Mouse (Mus musculus) B cell, adult 2 months (primary cell): ENCODE measurements around the gene Gng5.
A peak's percentile ranks its signal among the peaks of the same experiment; 100 is the strongest.

ENCODE experiments used
- DNase-seq, 2 experiments: peaks; one replicate each; pipeline ENCODE4 v3.0.0; 2022

Gene Gng5

GRCm38 (mm10) chr3:146499431-146500002 is at the start of gene Gng5, which contains the start of gene Spata1:
TSS of gene Gng5 (plus strand) at chr3:146499807.
TSS of gene Spata1 (minus strand) at chr3:146499753.
- DNase-seq = peak; percentile 89 to 90

DNA sequence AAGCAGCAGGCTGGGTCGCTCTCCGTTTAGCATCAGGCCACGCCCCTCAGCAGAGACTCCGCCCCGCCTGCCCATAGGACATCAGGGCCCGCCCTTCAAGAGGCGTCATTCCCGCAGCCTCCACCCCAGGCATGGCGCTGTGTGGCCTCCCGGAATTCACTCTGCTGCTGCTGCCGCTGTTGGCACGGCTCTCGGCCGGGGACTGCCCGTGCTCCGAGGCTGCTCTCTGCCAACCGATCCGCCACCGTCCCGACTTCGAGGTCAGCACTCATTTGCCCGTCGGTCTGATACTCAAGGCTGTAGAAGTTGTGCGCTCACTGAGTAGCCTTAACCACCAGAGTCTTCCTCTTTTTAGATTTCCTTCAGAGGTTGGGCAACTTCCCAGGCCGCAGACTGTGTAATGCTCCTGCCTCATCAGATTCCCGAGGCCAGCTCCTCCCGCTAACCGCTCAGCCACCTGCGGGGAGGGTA is 49.2 kb upstream of the Gng5 start:
- peak; percentile 94 to 95 for DNase-seq

DNA sequence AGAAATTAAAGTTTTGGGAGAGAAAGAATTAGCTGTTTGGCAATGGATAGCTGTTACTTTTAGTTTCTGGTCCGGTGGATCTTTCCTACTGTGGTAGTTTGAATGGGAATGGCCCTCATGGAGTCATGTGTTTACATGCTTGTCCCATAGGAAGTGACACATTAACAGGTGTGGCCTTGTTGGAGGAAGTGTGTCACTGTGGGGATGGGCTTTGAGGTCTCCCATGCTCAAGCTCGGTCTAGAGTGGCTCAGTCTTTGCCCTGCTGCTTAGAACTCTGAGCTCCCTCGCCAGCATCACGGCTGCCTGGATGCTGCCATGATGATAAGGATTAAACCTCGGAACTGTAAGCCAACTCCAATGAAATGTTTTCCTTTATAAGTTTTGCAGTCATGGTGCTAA is 48.2 kb upstream of the Gng5 start:
- no peak for DNase-seq

DNA sequence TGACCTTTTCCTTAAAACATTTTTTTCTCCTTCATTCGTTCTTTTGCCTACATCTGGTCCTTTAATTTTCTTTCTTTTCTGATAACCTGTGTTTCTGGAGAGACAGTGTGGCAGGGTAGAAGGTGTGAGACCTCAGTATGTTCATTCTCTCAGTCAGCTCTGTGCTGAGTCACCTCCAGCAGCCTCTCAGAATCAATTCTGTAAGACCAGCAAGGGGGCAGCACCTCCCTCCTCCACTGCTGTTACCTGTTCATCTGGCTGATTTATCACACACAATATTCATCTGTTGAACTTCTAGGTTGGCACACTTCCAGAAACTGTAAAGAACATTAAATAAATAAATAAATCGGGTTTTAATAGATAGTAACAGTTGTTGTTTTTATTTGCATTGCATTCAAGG is 36.7 kb upstream of the Gng5 start:
- DNase-seq = no peak

DNA sequence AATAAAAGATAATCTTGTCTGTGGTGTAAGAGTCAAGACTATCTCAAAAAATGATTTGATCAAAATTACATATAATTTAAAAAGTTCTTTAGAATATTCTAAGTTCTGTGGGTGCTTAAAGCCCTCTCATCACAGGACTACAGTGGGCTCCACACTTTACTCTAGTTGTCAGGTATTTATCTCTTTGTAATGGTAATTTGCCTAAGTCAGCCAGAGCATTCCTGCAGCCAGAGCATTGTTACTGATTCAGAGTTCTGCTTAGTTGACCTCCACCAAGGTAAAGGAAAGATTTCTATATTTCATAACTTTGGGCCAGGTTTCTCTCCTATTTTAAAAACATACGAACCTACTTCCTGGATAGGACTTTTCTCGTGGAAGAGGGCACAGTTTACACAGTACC is 30.4 kb upstream of the Gng5 start:
- DNase-seq = no peak

DNA sequence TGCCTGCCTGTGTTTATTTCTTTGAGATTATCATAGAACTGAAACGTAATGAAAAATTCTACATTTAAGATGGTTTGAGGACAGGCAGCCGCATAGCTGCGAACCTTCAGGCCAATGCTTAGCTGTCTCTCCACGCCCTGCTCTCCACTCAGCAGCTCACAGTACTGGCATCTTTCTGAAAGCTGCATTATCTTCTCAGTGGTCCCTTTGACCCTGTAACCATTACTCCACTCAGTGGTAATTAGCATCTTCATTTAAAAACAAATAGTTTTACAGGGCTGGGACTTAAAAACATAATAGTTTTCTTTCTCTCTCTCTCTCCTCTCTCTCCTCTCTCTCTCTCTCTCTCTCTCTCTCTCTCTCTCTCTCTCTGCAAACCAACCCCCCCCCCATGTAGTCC is 26.9 kb upstream of the Gng5 start:
- DNase-seq = no peak

GRCm38 (mm10) chr3:146473741-146474140 is 25.9 kb upstream of the Gng5 start:
- no peak for DNase-seq

GRCm38 (mm10) chr3:146474428-146474827 is 25.2 kb upstream of the Gng5 start:
- DNase-seq = no peak

DNA sequence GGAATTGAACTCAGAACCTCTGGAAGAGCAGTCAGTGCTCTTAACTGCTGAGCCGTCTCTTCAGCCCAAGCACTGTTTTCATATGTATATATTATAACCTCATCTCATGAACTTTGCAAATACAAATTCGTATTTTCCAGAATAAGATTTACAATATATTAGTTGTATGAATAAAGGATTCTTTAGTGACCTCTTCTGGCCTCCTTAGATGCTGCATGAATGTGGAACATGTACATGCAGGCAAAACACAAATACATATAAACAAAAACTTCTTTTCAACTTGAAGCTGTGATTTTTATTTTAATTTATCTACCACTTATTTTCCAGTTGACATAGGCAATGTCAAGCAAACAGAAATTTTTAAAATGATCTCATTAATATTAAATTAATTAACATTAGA is 17.6 kb upstream of the Gng5 start:
- no peak for DNase-seq

GRCm38 (mm10) chr3:146486464-146486863 is 13.1 kb upstream of the Gng5 start:
- no peak for DNase-seq

- DNase-seq = no peak
These were observed 4.7 kb upstream of the Gng5 start for GRCm38 (mm10) chr3:146494941-146495340.

- no peak for DNase-seq
These were observed 618 bp upstream of the Gng5 start for GRCm38 (mm10) chr3:146498989-146499388.

GRCm38 (mm10) chr3:146500003-146500809 is 599 bp downstream of the Gng5 start:
- peak in 1 of 2 experiments; percentile 66 for DNase-seq

DNA sequence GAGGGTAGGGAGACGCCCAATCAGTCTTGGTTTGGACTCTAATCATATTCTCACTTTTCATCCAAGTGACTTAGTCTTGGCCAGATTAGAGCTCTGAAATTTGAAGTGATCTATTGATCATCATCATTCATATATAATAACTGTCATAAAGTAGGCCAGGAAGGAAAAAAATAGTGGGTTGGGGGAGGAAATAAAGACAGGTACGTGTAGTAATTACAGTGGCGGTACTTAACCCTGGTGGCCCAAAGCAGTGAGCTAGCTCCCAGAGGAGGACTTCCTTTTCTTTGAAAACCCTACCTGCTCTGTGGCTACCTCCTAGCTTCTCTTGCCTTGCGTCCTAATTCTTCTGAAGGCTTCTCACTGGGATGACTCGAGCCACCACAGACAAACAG is 1.2 kb downstream of the Gng5 start:
- no peak for DNase-seq

GRCm38 (mm10) chr3:146501601-146502123 is 2.1 kb downstream of the Gng5 start:
- DNase-seq = no peak

- DNase-seq = no peak
These were observed 7.1 kb downstream of the Gng5 start for GRCm38 (mm10) chr3:146506711-146507110.

GRCm38 (mm10) chr3:146520226-146520797 is 20.7 kb downstream of the Gng5 start:
- DNase-seq = no peak

- DNase-seq = peak; percentile 89 to 91
These were observed 21.4 kb downstream of the Gng5 start, which contains the start of gene Rpf1 for GRCm38 (mm10) chr3:146520798-146521651. TSS of gene Rpf1 (minus strand) at chr3:146521429.

- DNase-seq = no peak
These were observed 22.0 kb downstream of the Gng5 start for GRCm38 (mm10) chr3:146521652-146522020.

DNA sequence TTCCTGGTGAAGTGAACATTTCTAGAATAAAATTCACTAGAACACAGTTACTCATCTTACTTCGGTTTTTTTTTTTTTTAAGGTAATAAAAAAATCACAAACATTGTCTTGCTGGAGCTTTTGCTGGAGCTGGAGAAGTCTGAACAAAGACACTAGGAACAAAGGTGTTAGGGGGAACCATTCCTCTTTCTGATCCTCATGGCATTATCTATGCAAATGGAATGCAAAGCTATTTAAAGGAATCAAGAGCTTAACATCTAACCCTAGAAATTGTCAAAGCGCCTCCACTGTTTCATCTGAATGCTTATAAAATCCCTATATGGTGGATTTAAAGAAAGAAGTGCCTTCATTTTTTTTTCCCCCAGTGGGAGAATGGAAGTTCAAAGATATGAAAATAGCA is 28.7 kb downstream of the Gng5 start:
- no peak for DNase-seq

DNA sequence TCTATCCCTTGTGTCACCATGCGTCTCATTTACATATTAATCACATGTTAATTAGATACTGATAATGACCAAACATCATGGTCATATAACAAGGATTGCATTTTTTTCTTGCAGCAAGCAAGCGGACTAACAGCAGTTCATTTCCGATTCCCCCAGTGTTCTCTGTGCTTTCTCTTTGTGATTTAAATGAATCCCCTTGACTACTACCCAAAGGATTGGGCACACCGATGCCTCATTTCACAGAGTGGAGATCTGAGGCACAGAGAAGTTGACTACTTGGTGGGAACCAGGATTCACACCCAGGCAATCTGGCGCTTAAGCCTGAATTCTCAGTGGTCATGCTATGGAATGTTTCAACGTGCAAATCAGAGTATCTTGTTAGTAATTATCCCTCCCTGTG is 35.4 kb downstream of the Gng5 start:
- no peak for DNase-seq

- no peak for DNase-seq
These were observed 41.1 kb downstream of the Gng5 start for GRCm38 (mm10) chr3:146540521-146541273.
